Mouse (Mus musculus) C2C12 (cell line): Measurements from ENCODE around the gene Olfr318. TPM values are rescaled to one million over a fixed set of nuclear protein-coding genes. Genes with fewer than 3 reads are reported as not detected.

ENCODE experiments used
- polyA plus RNA-seq: library from polyadenylated mRNA; unstranded; fragments of >200 nt; fragmentation: generic; extraction: Trizol; gene quantifications from one replicate; pipeline ENCODE4 v1.2.1, GENCODE M21; 2012; ENCODE audit warnings: missing spikeins

Olfr318 gene
- polyA plus RNA-seq, 1 experiment, result not detected

Other genes starting within 250 kb of the Olfr318 start
- not detected for gene Olfr332, start 231.5 kb downstream of the Olfr318 start, polyA plus RNA-seq
- gene Olfr331, start 221.4 kb downstream of the Olfr318 start, polyA plus RNA-seq, result not detected
- not detected for gene Olfr330, start 189.2 kb downstream of the Olfr318 start, polyA plus RNA-seq
- not detected for gene Olfr329-ps, start 177.6 kb downstream of the Olfr318 start, polyA plus RNA-seq
- not detected for gene Olfr328, start 168.4 kb downstream of the Olfr318 start, polyA plus RNA-seq
- not detected for gene Olfr224, start 153.5 kb downstream of the Olfr318 start, polyA plus RNA-seq
- not detected for gene Olfr325, start 146.3 kb downstream of the Olfr318 start, polyA plus RNA-seq
- not detected for gene Olfr324, start 128.9 kb downstream of the Olfr318 start, polyA plus RNA-seq
- gene 2210407C18Rik, start 107.9 kb downstream of the Olfr318 start, polyA plus RNA-seq, result not detected
- not detected for gene Olfr323, start 93.5 kb downstream of the Olfr318 start, polyA plus RNA-seq
- gene Trim58, start 83.5 kb downstream of the Olfr318 start, polyA plus RNA-seq, result not detected
- gene Olfr322, start 65.2 kb downstream of the Olfr318 start, polyA plus RNA-seq, result not detected
- gene Olfr320, start 42.9 kb downstream of the Olfr318 start, polyA plus RNA-seq, result not detected
- not detected for gene Olfr319, start 24.9 kb downstream of the Olfr318 start, polyA plus RNA-seq
- not detected for gene Olfr317, start 15.2 kb upstream of the Olfr318 start, polyA plus RNA-seq
- not detected for gene Olfr316, start 28.7 kb upstream of the Olfr318 start, polyA plus RNA-seq
- gene Olfr315, start 49.2 kb upstream of the Olfr318 start, polyA plus RNA-seq, result not detected
- not detected for gene Olfr314, start 58.9 kb upstream of the Olfr318 start, polyA plus RNA-seq
- gene Fam183b, start 77.9 kb upstream of the Olfr318 start, polyA plus RNA-seq, result not detected
- not detected for gene Olfr313, start 91.0 kb upstream of the Olfr318 start, polyA plus RNA-seq
- gene Olfr312, start 105.2 kb upstream of the Olfr318 start, polyA plus RNA-seq, result not detected
- gene Olfr311, start 115.2 kb upstream of the Olfr318 start, polyA plus RNA-seq, result not detected
- 0.32 TPM for gene Gm12258, start 123.1 kb upstream of the Olfr318 start, polyA plus RNA-seq
- gene 2810021J22Rik, start 143.2 kb upstream of the Olfr318 start, polyA plus RNA-seq, result 2.2 TPM
- gene Zfp39, start 180.2 kb upstream of the Olfr318 start, polyA plus RNA-seq, result 0.64 TPM
- gene Btnl10, start 193.9 kb upstream of the Olfr318 start, polyA plus RNA-seq, result not detected
- gene Rnf187, start 214.9 kb upstream of the Olfr318 start, polyA plus RNA-seq, result 245 TPM
- gene Hist3h2ba, start 224.9 kb upstream of the Olfr318 start, polyA plus RNA-seq, result 1.6 TPM
- 11.4 TPM for gene Hist3h2a, start 230.7 kb upstream of the Olfr318 start, polyA plus RNA-seq
- 0.22 TPM for gene Trim17, start 230.7 kb upstream of the Olfr318 start, polyA plus RNA-seq